Mouse (Mus musculus) megakaryocyte progenitor cell, adult 5-6 weeks (primary cell): ENCODE measurements at regions not wholly inside any gene's neighbourhood (a gene's known extent, or its start where the extent isn't known, plus 50 kb on each side); places are given as distances from the start of the nearest gene placed in this dataset.

Source experiments
- ATAC-seq: replicated peaks from 2 replicates; pipeline ENCODE4 v1.8.0; 2016; ENCODE audit warnings: mild to moderate bottlenecking, moderate TSS enrichment, inconsistent platforms; ENCODE audit not compliant: poor library complexity

DNA sequence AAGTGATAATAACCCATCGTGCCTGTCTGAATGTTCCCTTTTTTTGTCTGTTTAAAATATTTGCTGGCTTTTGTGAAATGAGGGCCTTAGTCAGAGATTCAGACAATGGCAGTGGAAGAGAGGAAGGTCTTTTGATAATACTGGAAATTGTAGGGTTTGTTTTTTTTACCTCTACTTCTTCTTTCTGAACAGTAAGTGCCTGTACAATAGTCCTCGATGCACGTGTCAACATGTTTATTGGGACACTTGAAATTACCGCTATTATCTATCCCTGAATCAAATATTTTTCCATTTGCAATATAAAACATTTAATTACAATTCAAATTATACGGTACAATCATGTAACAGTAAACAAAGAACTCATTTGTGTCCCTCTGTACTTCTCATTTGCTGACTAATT, 733.5 kb downstream of the Fam19a2 start:
- ATAC-seq, result no peak

GRCm38 (mm10) chr10:123998959-123999358, 735.2 kb downstream of the Fam19a2 start:
- no peak for ATAC-seq

DNA sequence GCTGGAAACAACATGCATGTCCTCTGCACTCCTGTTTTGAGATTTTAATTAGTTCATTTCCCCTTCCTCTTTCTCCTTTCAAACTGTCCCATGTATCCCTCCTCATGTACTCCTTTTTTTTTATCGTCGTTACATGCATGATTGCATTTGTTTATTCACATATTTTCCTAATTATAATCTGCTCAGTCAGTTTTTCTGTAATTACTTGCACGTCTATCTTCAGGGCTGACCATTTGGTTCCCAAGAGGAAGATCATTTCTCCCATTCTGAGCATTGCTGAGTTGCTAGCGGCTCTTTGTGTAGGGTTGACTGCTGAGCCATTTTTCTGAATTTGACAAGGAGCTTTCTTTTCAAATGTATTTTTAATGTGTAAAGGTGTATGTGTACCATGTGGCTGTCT, 781.2 kb downstream of the Fam19a2 start:
- no peak for ATAC-seq

GRCm38 (mm10) chr10:124045791-124046190, 782.0 kb downstream of the Fam19a2 start:
- ATAC-seq, result no peak

- no peak for ATAC-seq
Measured at GRCm38 (mm10) chr10:124082756-124083155, 819.0 kb downstream of the Fam19a2 start.

- no peak for ATAC-seq
Measured at GRCm38 (mm10) chr10:124090547-124090946, 826.8 kb downstream of the Fam19a2 start.

GRCm38 (mm10) chr10:124091364-124091763, 827.6 kb downstream of the Fam19a2 start:
- ATAC-seq, result no peak

- no peak for ATAC-seq
Measured at GRCm38 (mm10) chr10:124119585-124119984, 855.8 kb downstream of the Fam19a2 start.

GRCm38 (mm10) chr10:124138456-124138855, 874.7 kb downstream of the Fam19a2 start:
- ATAC-seq, result peak; percentile 42; the same call in 1 of the 2 replicates

DNA sequence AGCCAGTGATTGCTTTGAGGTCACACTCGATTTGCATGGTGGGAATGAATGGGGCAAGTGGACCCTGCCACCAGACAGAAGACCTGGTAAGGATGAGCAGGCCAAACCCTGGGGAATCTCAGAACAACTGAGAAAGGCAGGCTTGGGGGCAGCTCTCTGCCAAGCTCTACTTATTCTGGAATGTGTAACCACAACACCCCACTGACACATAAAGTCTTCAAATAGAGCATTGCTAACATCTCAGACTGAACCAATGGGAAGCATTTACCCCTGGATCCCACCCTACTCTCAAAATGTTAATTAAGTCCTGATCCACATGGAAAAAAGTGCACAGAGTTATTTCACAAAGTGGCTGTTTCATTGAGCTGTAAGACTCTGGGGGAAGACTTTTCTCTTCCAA, 878.5 kb downstream of the Fam19a2 start:
- ATAC-seq, result no peak

GRCm38 (mm10) chr10:124146751-124147469, 883.1 kb downstream of the Fam19a2 start:
- ATAC-seq, result no peak

GRCm38 (mm10) chr10:124163441-124163840, 899.6 kb downstream of the Fam19a2 start:
- ATAC-seq, result no peak

DNA sequence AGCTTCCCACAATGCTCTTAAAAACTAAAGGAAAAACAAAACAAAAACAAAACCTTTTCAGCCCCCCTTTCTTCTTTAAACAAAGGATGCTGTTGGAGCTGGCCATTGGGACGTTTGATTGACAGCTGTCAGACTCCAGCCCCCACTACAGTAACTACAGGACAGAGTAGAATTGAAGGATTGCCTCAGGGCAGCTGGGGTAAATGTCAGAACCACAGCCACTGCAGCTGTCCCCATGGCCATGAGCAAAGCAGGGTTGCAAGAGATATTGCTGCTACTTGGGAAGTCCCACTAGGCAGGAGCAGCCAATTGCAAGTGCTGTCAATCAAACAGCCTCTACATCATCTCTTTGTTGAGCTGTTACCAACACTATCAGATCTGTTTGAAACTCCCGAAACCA, 911.8 kb downstream of the Fam19a2 start:
- no peak for ATAC-seq

- no peak for ATAC-seq
Measured at GRCm38 (mm10) chr10:124208317-124208716, 944.5 kb downstream of the Fam19a2 start.

- no peak for ATAC-seq
Measured at GRCm38 (mm10) chr10:124219461-124219860, 955.7 kb downstream of the Fam19a2 start.

GRCm38 (mm10) chr10:124222068-124222467, 958.3 kb downstream of the Fam19a2 start:
- ATAC-seq, result no peak

GRCm38 (mm10) chr10:124227061-124227460, 963.3 kb downstream of the Fam19a2 start:
- ATAC-seq, result no peak

DNA sequence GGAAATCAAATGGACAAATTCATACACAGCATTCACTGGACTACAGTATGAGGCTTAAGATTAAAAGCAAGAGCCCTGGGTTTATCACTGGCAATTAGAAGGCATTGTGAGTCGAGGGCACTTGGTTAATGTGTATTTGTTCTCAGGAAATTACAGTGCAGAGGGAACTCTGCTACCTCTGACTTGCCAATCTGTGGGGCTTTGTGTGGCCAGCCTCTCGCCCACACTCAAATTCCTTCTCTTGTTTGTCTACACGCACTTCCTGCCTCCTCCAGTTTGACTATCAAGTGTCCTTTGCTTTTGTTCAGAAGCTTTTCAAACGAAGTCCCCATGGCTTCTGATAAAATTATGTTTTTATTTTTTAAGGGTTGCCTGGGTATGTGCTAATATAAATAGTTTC, 985.6 kb downstream of the Fam19a2 start:
- ATAC-seq, result no peak

- no peak for ATAC-seq
Measured at GRCm38 (mm10) chr10:124250004-124250403, 986.2 kb downstream of the Fam19a2 start.

GRCm38 (mm10) chr10:124288301-124288995, 1024.7 kb downstream of the Fam19a2 start:
- ATAC-seq, result no peak

- ATAC-seq, result no peak
Measured at GRCm38 (mm10) chr10:124297198-124297677, 1033.4 kb downstream of the Fam19a2 start.

- ATAC-seq, result no peak
Measured at GRCm38 (mm10) chr10:124304683-124305082, 1040.9 kb downstream of the Fam19a2 start.
